Mouse (Mus musculus): ENCODE data around the gene Col1a2.

DNA sequence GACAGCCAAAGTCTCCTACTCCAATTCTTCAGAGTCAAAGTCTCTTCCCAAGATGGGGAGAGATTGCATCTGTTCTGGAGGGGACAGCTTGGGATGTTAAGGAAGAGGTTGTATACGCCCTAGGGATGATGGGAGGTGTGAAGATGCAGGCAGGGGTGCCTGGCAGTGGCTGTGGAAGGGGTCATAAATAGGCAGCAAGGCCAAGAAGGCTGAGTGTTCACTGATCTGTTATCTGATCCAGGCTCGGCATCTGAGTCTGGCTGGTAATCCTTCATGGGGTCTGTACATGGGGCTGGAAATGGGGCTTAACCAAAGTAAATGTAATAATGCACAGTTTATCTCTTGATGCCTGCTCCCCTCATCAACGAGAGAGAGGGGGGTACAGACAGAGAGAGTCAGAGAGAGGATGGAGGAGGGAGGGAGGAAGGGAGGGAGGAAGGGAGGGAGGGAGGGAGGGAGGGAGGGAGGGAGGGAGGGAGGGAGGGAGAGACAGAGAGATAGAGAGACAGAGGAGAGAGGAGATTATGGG lies at the start of gene Col1a2:
- TF ChIP-seq SIN3A (IDR thresholded peaks at IDR 0.05; ENCODE audit: low read length) (no peak), RCOR1 (IDR thresholded peaks at IDR 0.05; ENCODE audit: low read depth, low read length) (no peak), MEF2A (IDR thresholded peaks at IDR 0.05; ENCODE audit: extremely low read depth, insufficient replicate concordance, low read depth, low read length, poor library complexity, severe bottlenecking) (no peak)

Data from MEL (cell line).